Mouse (Mus musculus) mouse trophoblast stem cell (cell line): ENCODE measurements at regions not wholly inside any gene's neighbourhood (a gene's known extent, or its start where the extent isn't known, plus 50 kb on each side); places are given as distances from the start of the nearest gene placed in this dataset.
"Not testable (repeated sequence)": the region's sequence is repeated elsewhere in the genome, so short reads cannot be mapped to it uniquely, and the experiment has no call there.

Experiments
- in situ Hi-C, 2 experiments: fragments of 300-500 bp; cut with MseI, MboI; formaldehyde crosslinking; loops; 2 replicates in 1 of 2; 3 replicates in 1 of 2; pipeline ENCODE4 v1.15.1; 2025

GRCm38 (mm10) chr13:115911524-115912459, 397.7 kb downstream of the Isl1 start:
- in situ Hi-C loops = no loop called here

DNA sequence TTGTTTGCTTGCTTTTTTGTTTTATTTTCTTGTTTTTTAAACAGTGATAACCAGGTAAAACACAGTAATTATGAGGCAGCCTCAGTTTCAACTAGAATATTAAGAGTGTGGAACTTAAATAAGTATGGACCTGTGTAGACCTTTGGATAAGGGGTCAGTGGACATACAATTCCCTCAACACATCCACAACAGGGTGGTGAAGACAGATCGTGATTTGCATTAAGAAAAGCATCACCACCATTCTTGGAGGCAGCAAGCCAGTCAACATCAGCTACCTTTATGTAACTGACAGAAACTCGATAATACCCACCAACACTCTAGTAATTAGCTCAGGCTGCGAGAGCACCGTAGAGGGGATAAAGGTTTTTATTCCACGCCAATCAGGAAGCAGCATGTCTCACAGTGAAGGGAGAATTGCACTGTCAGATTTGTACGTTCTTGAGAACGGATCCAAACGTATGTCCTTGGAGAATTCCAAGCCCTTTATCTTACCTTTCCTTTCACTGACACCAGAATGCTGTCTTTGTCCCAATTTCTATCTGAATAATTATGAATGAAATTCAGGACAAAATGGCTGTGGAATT, 398.5 kb downstream of the Isl1 start:
- in situ Hi-C loops = no loop called here

- in situ Hi-C loops = no loop called here
These were observed 428.9 kb downstream of the Isl1 start for GRCm38 (mm10) chr13:115880616-115881015.

DNA sequence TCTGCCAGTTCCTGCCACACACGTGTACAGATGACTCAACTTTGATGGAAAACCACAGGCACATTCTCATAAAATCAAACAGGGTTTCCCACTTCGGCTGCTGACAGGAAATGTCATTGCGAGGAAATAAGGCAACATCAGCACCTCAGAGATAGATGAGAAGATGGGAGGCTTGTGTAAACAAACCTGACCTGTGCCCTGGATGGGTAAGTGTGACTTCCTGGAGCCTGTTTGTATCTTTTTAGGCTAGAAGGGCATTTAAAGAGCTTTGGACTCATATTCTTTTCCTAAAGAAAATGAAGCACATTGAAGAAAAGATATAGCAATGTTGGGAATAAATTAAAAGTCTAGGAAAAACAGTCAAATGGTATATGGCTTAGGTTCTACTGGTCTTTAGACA, 449.0 kb downstream of the Isl1 start:
- in situ Hi-C loops = no loop called here

GRCm38 (mm10) chr13:115856632-115857031, 452.9 kb downstream of the Isl1 start:
- in situ Hi-C loops = no loop called here

GRCm38 (mm10) chr13:115852689-115853356, 456.7 kb downstream of the Isl1 start:
- in situ Hi-C loops = no loop called here

DNA sequence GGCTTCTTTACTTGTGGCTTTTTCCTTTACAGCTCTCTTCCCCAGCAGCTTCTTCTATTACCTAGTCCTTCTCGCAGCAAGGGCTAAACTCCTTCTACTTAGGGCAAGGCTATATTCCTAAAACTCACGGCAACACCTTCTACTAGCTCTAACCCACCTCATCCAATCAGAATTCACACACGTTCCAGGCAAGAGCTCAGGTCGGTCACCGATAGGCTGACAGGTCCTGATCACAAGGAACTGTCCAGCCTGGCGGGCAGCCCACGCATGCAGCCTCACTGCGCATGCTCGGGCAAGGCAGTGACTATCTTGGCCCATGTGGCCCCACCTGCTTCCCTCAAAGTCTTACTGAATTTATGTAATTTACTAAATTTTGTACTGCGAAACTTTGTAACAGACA, 466.4 kb downstream of the Isl1 start:
- in situ Hi-C loops = no loop called here

- in situ Hi-C loops = no loop called here
These were observed 473.2 kb downstream of the Isl1 start for GRCm38 (mm10) chr13:115836203-115836768.

DNA sequence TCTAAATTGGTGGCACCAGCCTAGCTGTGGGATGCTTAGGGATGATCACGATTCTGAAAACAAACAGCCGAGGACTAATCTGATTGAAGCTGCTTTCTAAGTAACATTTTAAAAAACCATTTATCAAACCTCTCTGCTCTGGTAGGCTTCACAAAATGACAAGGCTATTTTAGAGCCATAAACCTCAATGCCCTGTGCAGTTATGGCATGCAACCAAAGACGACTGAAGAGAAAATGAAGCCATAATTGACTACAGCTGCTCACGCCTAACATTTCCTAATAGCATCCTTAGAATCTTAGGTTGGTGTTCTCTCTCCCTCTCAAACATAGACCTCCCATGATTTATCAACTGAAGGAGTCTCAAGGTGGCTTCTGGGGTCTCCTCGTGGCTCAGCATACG, 484.3 kb downstream of the Isl1 start:
- in situ Hi-C loops = no loop called here

- in situ Hi-C loops = no loop called here
These were observed 487.0 kb downstream of the Isl1 start for GRCm38 (mm10) chr13:115822527-115822926.

DNA sequence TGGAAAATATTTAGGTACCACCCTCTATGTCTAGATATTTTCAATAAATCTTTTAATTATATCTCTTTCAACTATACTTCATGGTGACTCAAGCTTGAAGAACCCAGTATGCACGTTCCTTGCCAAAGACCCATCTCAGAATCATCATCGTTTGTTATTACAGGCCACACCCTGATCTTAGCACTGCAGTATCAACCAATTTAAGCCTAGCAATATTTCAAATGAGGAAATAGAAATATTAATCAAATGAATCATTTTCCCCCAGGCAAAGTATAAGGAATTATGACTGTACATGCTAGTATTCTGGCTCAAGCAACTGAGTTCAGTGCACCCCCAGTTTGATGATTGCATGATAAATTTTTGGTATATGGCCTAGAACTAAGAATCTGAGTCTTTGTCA, 495.3 kb downstream of the Isl1 start:
- in situ Hi-C loops = no loop called here

DNA sequence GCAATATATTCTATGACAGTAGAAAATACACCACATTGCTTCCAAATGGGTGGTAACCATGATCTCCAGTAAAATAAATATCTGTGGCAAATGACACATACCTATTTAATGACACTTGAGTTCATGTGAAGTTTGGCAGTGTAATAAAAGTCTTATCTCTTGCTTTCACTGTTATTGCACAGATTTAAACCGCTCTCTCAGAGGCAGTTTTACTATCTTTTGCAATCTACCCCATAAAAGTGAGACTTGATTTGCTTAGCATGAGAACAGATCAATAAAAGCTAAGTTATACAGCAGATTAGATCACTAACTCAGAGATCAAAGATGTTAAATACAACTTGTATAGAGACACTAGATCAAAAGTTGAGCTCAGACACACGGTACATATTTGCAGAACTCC, 510.2 kb downstream of the Isl1 start:
- in situ Hi-C loops = no loop called here

GRCm38 (mm10) chr13:115751271-115751670, 558.2 kb downstream of the Isl1 start:
- in situ Hi-C loops = no loop called here

- in situ Hi-C loops = not testable (repeated sequence)
These were observed 567.4 kb downstream of the Isl1 start for GRCm38 (mm10) chr13:115742080-115742479.

DNA sequence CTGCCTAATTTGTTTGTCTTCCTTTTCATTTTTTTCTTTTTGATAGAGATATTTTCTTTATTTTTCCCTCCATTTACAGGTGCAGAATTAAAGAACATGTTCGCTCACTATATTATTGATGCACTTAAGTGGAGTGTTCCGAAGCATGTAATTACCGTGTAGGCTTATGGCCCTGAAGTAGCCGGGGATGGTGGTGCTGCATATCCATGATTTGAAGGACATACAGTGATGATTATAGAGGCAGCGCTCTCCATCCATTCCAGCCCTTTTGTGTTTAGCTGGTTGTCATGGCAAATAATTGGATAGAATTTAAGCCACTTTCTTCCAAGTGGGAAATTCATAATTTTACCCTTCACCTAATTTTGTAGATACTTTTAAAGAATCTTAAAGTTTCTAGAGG, 581.5 kb downstream of the Isl1 start:
- in situ Hi-C loops = no loop called here

DNA sequence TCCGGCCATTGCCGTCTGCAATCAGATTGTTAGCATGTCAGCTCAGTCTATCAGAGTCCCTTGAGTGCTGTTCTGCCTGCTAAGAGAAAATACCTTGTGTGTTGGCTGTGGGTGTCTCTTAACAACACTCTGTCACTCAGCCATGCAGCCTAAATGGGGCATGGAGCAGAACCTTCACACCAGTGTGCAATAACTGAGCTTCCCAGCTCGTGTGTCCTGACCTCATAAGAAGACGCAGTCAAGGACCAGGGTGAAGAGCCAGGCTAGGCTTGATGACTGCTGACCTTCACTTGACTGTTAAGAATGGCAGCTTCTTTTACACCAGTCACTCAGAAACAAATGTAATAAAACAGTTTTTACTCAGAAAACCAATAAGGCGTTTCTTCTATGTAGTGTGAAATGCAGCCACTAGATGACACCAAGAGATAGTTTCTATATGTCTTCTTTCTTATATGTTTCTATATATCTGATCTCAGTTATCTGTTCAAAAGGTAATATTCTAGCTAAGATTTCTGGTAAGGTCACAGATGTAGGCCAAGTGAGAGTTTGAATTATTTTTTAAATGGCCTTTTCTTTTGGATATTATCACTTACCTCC, 584.0 kb downstream of the Isl1 start:
- in situ Hi-C loops = no loop called here

DNA sequence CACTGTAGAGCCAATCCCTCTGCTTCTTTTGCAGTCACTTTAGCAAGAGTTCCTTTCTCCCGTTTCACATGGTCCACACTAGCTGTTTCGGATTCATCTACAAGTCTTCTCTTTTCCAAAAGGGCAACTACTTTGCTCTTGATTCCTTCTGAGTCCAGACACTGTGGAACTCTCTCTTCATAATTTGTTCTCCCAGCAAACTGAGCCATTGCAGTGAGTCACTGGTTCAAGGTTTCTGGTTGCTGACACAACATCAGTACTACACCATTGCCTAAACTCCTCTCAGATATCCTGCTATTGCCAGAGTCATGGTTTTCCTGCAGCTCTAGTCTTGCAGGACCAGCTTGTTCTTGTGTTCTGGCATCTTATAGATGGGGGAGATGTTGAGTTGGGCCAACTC, 590.2 kb downstream of the Isl1 start:
- in situ Hi-C loops = no loop called here

- in situ Hi-C loops = no loop called here
These were observed 590.6 kb downstream of the Isl1 start for GRCm38 (mm10) chr13:115718859-115719258.

- in situ Hi-C loops = loop anchor here in 1 of 2 experiments (25.0 kb wide), 1 partner anchor 1016 kb away; no protein-coding TSS in a partner anchor
These were observed 594.4 kb upstream of the Itga1 start for GRCm38 (mm10) chr13:115696197-115696596.

DNA sequence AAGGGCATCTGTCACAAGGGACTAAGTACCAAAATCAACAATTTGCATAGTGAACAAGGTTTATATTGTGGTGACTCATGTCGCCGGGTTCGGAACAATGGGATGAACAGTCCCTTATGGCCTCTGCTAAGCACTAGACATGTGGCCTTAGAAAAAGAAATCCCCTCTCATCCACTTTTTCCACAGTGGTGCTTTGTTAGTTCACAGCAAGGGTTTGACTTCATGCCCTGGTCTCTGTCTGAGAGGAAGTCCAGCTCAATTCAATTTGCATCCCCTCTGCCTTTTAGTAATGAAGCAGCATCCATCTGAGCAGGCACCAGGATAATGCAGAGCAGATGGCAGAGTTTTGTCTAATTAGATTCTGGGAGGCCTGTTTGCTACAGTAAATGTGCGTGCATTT, 585.7 kb upstream of the Itga1 start:
- in situ Hi-C loops = loop anchor here in 1 of 2 experiments (25.0 kb wide), 1 partner anchor 1025 kb away; no protein-coding TSS in a partner anchor

DNA sequence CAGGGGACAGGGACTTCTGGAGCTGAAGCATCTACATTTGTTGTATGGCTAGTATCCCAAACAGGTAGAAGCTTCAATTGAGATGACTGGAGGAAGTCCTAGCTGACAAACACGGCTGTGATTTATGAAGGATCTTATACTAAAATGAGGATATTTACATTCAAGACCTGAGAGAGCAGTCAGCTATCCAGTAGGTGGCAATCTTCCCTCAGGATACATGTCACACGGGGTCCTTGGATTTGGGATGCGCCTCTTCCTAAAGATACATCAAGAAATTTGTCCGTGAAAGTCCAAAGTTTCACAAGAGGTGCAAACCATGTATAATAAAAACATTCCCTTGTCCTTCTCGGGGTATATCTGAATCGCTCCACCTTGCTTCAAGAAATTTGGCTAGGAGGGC, 577.8 kb upstream of the Itga1 start:
- in situ Hi-C loops = loop anchor here in 1 of 2 experiments (25.0 kb wide), 1 partner anchor 1033 kb away; no protein-coding TSS in a partner anchor
